Mouse (Mus musculus) MEL (cell line): ENCODE measurements around the gene Fkbp10. TPM values are rescaled to one million over a fixed set of nuclear protein-coding genes. Genes with fewer than 3 reads are reported as not detected.

ENCODE experiments used
- DNase-seq: peaks from one replicate; pipeline ENCODE4 v3.0.0; 2011; ENCODE audit warnings: low read depth, low spot score
- H3K27ac ChIP-seq: 2 replicates; pipeline ENCODE4 v1.5.1; 2012; ENCODE audit warnings: low read depth, mild to moderate bottlenecking, control low read depth, low read length, moderate library complexity; ENCODE audit not compliant: control insufficient read depth
- H3K27me3 ChIP-seq, 2 experiments: fragments of 150-350 bp in 1 of 2; sonication (generic) in 1 of 2; 2 replicates each; pipeline ENCODE4 v1.6.1; 2012; ENCODE audit warnings: low read length in 2 of 2, mild to moderate bottlenecking in 2 of 2, improper control_type of control experiment in 1 of 2, moderate library complexity in 1 of 2; ENCODE audit not compliant: insufficient read depth in 2 of 2, control insufficient read depth in 1 of 2
- H3K36me3 ChIP-seq, 2 experiments: 2 replicates each; pipeline ENCODE4 v1.6.1; 2012 to 2014; ENCODE audit warnings: low read length in 2 of 2, improper control_type of control experiment in 1 of 2, inconsistent platforms in 1 of 2, mild to moderate bottlenecking in 1 of 2; ENCODE audit not compliant: insufficient read depth in 2 of 2, control insufficient read depth in 1 of 2
- H3K4me1 ChIP-seq, 2 experiments: fragments of 150-350 bp in 1 of 2; sonication (generic) in 1 of 2; 2 replicates each; pipeline ENCODE4 v1.6.1; 2012; ENCODE audit warnings: low read length in 2 of 2, improper control_type of control experiment in 1 of 2, mild to moderate bottlenecking in 1 of 2; ENCODE audit not compliant: insufficient read depth in 2 of 2, control insufficient read depth in 1 of 2
- H3K4me3 ChIP-seq, 2 experiments: fragments of 150-350 bp in 1 of 2; sonication (generic) in 1 of 2; 2 replicates each; pipeline ENCODE4 v1.5.1; 2012; ENCODE audit warnings: low read depth in 2 of 2, low read length in 2 of 2, mild to moderate bottlenecking in 2 of 2, moderate library complexity in 2 of 2, control low read depth in 1 of 2, improper control_type of control experiment in 1 of 2; ENCODE audit not compliant: control insufficient read depth in 1 of 2, insufficient read depth in 1 of 2
- H3K79me2 ChIP-seq: 2 replicates; pipeline ENCODE4 v1.6.1; 2012; ENCODE audit warnings: mild to moderate bottlenecking, low read length, moderate library complexity; ENCODE audit not compliant: control insufficient read depth, poor library complexity, insufficient read depth
- H3K9ac ChIP-seq: 2 replicates; pipeline ENCODE4 v1.6.1; 2012; ENCODE audit warnings: low read depth, mild to moderate bottlenecking, control low read depth, low read length, moderate library complexity; ENCODE audit not compliant: control insufficient read depth, poor library complexity, severe bottlenecking
- H3K9me3 ChIP-seq: fragments of 150-350 bp; sonication (generic); replicated peaks from 2 replicates; pipeline ENCODE4 v1.6.1; 2012; ENCODE audit warnings: mild to moderate bottlenecking, low read length, improper control_type of control experiment, moderate library complexity; ENCODE audit not compliant: insufficient read depth
- BHLHE40 ChIP-seq: IDR thresholded peaks from 2 replicates; pipeline ENCODE4 v1.6.1; 2012; ENCODE audit warnings: low read depth, mild to moderate bottlenecking, inconsistent platforms, low read length, improper control_type of control experiment, borderline replicate concordance
- CHD1 ChIP-seq: IDR thresholded peaks from 2 replicates; pipeline ENCODE4 v1.6.1; 2012; ENCODE audit warnings: low read depth, mild to moderate bottlenecking, inconsistent platforms, low read length, improper control_type of control experiment
- CHD2 ChIP-seq: IDR thresholded peaks from 2 replicates; pipeline ENCODE4 v1.6.1; 2011; ENCODE audit warnings: low read length, improper control_type of control experiment
- CTCF ChIP-seq, 3 experiments: IDR thresholded peaks in 2 of 3; conservative IDR thresholded peaks in 1 of 3; 2 replicates each; pipeline ENCODE4 v1.5.1; 2011 to 2012; ENCODE audit warnings: low read length in 3 of 3, low read depth in 2 of 3, mild to moderate bottlenecking in 2 of 3, improper control_type of control experiment in 1 of 3, inconsistent platforms in 1 of 3, mixed read lengths in 1 of 3, moderate library complexity in 1 of 3; ENCODE audit not compliant: control insufficient read depth in 1 of 3, insufficient read depth in 1 of 3, poor library complexity in 1 of 3, severe bottlenecking in 1 of 3
- E2F4 ChIP-seq: IDR thresholded peaks from 2 replicates; pipeline ENCODE4 v1.6.1; 2011; ENCODE audit warnings: low read depth, low read length, improper control_type of control experiment, borderline replicate concordance
- ELF1 ChIP-seq: IDR thresholded peaks from 2 replicates; pipeline ENCODE4 v1.6.1; 2014; ENCODE audit warnings: low read depth, mild to moderate bottlenecking, inconsistent platforms, low read length, improper control_type of control experiment, moderate library complexity
- ETS1 ChIP-seq: IDR thresholded peaks from 2 replicates; pipeline ENCODE4 v1.6.1; 2012; ENCODE audit warnings: low read depth, mild to moderate bottlenecking, inconsistent platforms, low read length, improper control_type of control experiment, moderate library complexity
- GATA1 ChIP-seq: IDR thresholded peaks from 2 replicates; pipeline ENCODE4 v1.6.1; 2011; ENCODE audit warnings: low read depth, low read length, improper control_type of control experiment
- JUND ChIP-seq: IDR thresholded peaks from 2 replicates; pipeline ENCODE4 v1.6.1; 2011; ENCODE audit warnings: low read depth, mild to moderate bottlenecking, improper control_type of control experiment, low read length
- MAFK ChIP-seq: IDR thresholded peaks from 2 replicates; pipeline ENCODE4 v1.6.1; 2011; ENCODE audit warnings: low read depth, mild to moderate bottlenecking, low read length, improper control_type of control experiment, borderline replicate concordance
- MAZ ChIP-seq: IDR thresholded peaks from 2 replicates; pipeline ENCODE4 v1.6.1; 2012; ENCODE audit warnings: low read depth, mild to moderate bottlenecking, inconsistent platforms, low read length, improper control_type of control experiment
- MEF2A ChIP-seq: IDR thresholded peaks from 2 replicates; pipeline ENCODE4 v1.6.1; 2014; ENCODE audit warnings: low read depth, mild to moderate bottlenecking, inconsistent platforms, low read length, improper control_type of control experiment; ENCODE audit not compliant: poor library complexity, insufficient replicate concordance, severe bottlenecking; ENCODE audit errors: extremely low read depth
- MXI1 ChIP-seq: IDR thresholded peaks from 2 replicates; pipeline ENCODE4 v1.6.1; 2011; ENCODE audit warnings: mild to moderate bottlenecking, low read depth, low read length, improper control_type of control experiment
- MYC ChIP-seq: IDR thresholded peaks from 2 replicates; pipeline ENCODE4 v1.6.1; 2011; ENCODE audit warnings: low read depth, mild to moderate bottlenecking, low read length, improper control_type of control experiment, moderate library complexity
- POLR2A ChIP-seq, 2 experiments: IDR thresholded peaks; 2 replicates each; pipeline ENCODE4 v1.6.1; 2011 to 2012; ENCODE audit warnings: low read length in 2 of 2, mild to moderate bottlenecking in 2 of 2, control low read depth in 1 of 2, improper control_type of control experiment in 1 of 2, low read depth in 1 of 2, moderate library complexity in 1 of 2; ENCODE audit not compliant: control insufficient read depth in 1 of 2, insufficient read depth in 1 of 2, poor library complexity in 1 of 2
- POLR2AphosphoS2 ChIP-seq: IDR thresholded peaks from 2 replicates; pipeline ENCODE4 v1.6.1; 2011; ENCODE audit warnings: low read length, improper control_type of control experiment
- RAD21 ChIP-seq: IDR thresholded peaks from 2 replicates; pipeline ENCODE4 v1.6.1; 2011; ENCODE audit warnings: mild to moderate bottlenecking, low read depth, low read length, improper control_type of control experiment
- RCOR1 ChIP-seq: IDR thresholded peaks from 2 replicates; pipeline ENCODE4 v1.6.1; 2012; ENCODE audit warnings: low read depth, mild to moderate bottlenecking, inconsistent platforms, low read length, improper control_type of control experiment
- SIN3A ChIP-seq: IDR thresholded peaks from 2 replicates; pipeline ENCODE4 v1.6.1; 2012; ENCODE audit warnings: low read length, improper control_type of control experiment, inconsistent platforms
- TAL1 ChIP-seq: IDR thresholded peaks from 2 replicates; pipeline ENCODE4 v1.6.1; 2012; ENCODE audit warnings: mild to moderate bottlenecking, inconsistent platforms, low read length, moderate library complexity, mixed read lengths
- TBP ChIP-seq: IDR thresholded peaks from 2 replicates; pipeline ENCODE4 v1.8.0; 2011; ENCODE audit warnings: low read depth, low read length, improper control_type of control experiment
- TCF12 ChIP-seq: IDR thresholded peaks from 2 replicates; pipeline ENCODE4 v1.6.1; 2014; ENCODE audit warnings: low read depth, mild to moderate bottlenecking, inconsistent platforms, low read length, improper control_type of control experiment, moderate library complexity
- USF1 ChIP-seq: IDR thresholded peaks from 2 replicates; pipeline ENCODE4 v1.6.1; 2014; ENCODE audit warnings: low read depth, mild to moderate bottlenecking, inconsistent platforms, low read length, improper control_type of control experiment, moderate library complexity
- USF2 ChIP-seq, 2 experiments: IDR thresholded peaks; 2 replicates each; pipeline ENCODE4 v1.6.1; 2011 to 2012; ENCODE audit warnings: improper control_type of control experiment in 2 of 2, low read length in 2 of 2, borderline replicate concordance in 1 of 2, inconsistent platforms in 1 of 2, low read depth in 1 of 2, mild to moderate bottlenecking in 1 of 2; ENCODE audit not compliant: insufficient read depth in 1 of 2
- ZC3H11A ChIP-seq: IDR thresholded peaks from 2 replicates; pipeline ENCODE4 v1.6.1; 2012; ENCODE audit warnings: low read depth, mild to moderate bottlenecking, inconsistent platforms, low read length, improper control_type of control experiment
- ZKSCAN1 ChIP-seq: IDR thresholded peaks from 2 replicates; pipeline ENCODE4 v1.6.1; 2012; ENCODE audit warnings: low read depth, mild to moderate bottlenecking, inconsistent platforms, low read length, improper control_type of control experiment, moderate library complexity
- ZMIZ1 ChIP-seq: IDR thresholded peaks from 2 replicates; pipeline ENCODE4 v1.6.1; 2012; ENCODE audit warnings: low read depth, mild to moderate bottlenecking, inconsistent platforms, low read length, improper control_type of control experiment, moderate library complexity
- ZNF384 ChIP-seq: IDR thresholded peaks from 2 replicates; pipeline ENCODE4 v1.6.1; 2012; ENCODE audit warnings: low read depth, mild to moderate bottlenecking, inconsistent platforms, low read length, improper control_type of control experiment
- polyA plus RNA-seq, 2 experiments: library from polyadenylated mRNA; stranded (reverse) in 1 of 2; unstranded in 1 of 2; fragments of >175 nt in 1 of 2; fragments of >200 nt in 1 of 2; gene quantifications; 2 replicates each; pipeline versions ENCODE4 v1.2.1 to v1.2.4; 2012; ENCODE audit warnings: low replicate concordance in 2 of 2, low read depth in 1 of 2; ENCODE audit not compliant: insufficient read length in 2 of 2, insufficient read depth in 1 of 2, missing spikeins in 1 of 2
- total RNA-seq: library from RNA; depleted of rRNA; stranded (reverse); fragments of 300-350 nt; gene quantifications from 2 replicates; pipeline ENCODE4 v1.2.3, GENCODE M21; 2012

The Fkbp10 gene
- total and polyA plus RNA-seq, 3 experiments, result 0.19 to 0.28 TPM; not detected in 1

GRCm38 (mm10) chr11:100395861-100396631, 19.5 kb upstream of the Fkbp10 start:
- no peak overlapping the region for H3K27ac ChIP-seq
- peak; percentile 15 for DNase-seq
- H3K9me3 ChIP-seq, result no peaks in the 10 kb centered on the region
- TF ChIP-seq SIN3A, result no peak
- TF ChIP-seq ZMIZ1, result no peak
- TF ChIP-seq USF1, result no peak
- TF ChIP-seq ELF1, result no peak
- no peak for TF ChIP-seq CHD2
- no peak for TF ChIP-seq BHLHE40
- TF ChIP-seq TAL1, result no peak
- no peak for TF ChIP-seq JUND
- TF ChIP-seq MEF2A, result no peak
- TF ChIP-seq TBP, result no peak
- TF ChIP-seq POLR2AphosphoS2, result no peak
- no peak for TF ChIP-seq MYC
- no peak for TF ChIP-seq MXI1
- no peak for TF ChIP-seq ZKSCAN1
- no peak for TF ChIP-seq E2F4
- TF ChIP-seq USF2 (IDR thresholded peaks at IDR 0.05; ENCODE audit: borderline replicate concordance in 1 of 2, insufficient read depth in 1 of 2, low read depth in 1 of 2, low read length in 2 of 2), result no peak
- no peak for TF ChIP-seq GATA1
- TF ChIP-seq, all 39 proteins: peak for 0
- peaks cover 7 to 56% of the 10 kb centered on the region in 2 experiments for H3K4me1 ChIP-seq
- peaks cover 0 to 27% of the 10 kb centered on the region in 2 experiments; a peak in 2 of 4 replicates for H3K36me3 ChIP-seq
- H3K79me2 ChIP-seq, result no peaks in the 10 kb centered on the region
- no peak overlapping the region for H3K4me3 ChIP-seq
- no peak overlapping the region for H3K9ac ChIP-seq
- H3K27me3 ChIP-seq, result no peaks in the 10 kb centered on the region

GRCm38 (mm10) chr11:100396886-100397599, 18.5 kb upstream of the Fkbp10 start:
- DNase-seq, result no peak
- Histone ChIP-seq H3K27me3 (no peaks in the 10 kb centered on the region), H3K4me3 (peak overlapping the region; percentile 43 to 74), H3K79me2 (no peaks in the 10 kb centered on the region), H3K9ac (peak overlapping the region; percentile 67), H3K36me3 (peaks cover 0 to 35% of the 10 kb centered on the region in 2 experiments; a peak in 2 of 4 replicates), H3K4me1 (peaks cover 16 to 66% of the 10 kb centered on the region in 2 experiments), H3K9me3 (no peaks in the 10 kb centered on the region), H3K27ac (no peak overlapping the region)
- TF ChIP-seq CTCF (IDR thresholded peaks at IDR 0.05 in 2 of 3, conservative IDR thresholded peaks at IDR 0.05 in 1 of 3; ENCODE audit: control insufficient read depth in 1 of 3, insufficient read depth in 1 of 3, low read depth in 2 of 3, low read length in 3 of 3, poor library complexity in 1 of 3, severe bottlenecking in 1 of 3), result peak in 2 of 3 experiments; percentile 20 to 53; a peak in 5 of 6 replicates
- TF ChIP-seq POLR2AphosphoS2, result no peak
- no peak for TF ChIP-seq JUND
- no peak for TF ChIP-seq GATA1
- TF ChIP-seq MAZ, result 0 out of 2 replicates have a peak, but pooled peaks have one; percentile 13
- no peak for TF ChIP-seq TAL1
- no peak for TF ChIP-seq ZC3H11A
- TF ChIP-seq RAD21, result no peak
- TF ChIP-seq ZNF384, result no peak
- no peak for TF ChIP-seq MAFK
- TF ChIP-seq ETS1, result no peak
- no peak for TF ChIP-seq MYC
- TF ChIP-seq POLR2A (IDR thresholded peaks at IDR 0.05; ENCODE audit: control insufficient read depth in 1 of 2, insufficient read depth in 1 of 2, low read depth in 1 of 2, low read length in 2 of 2, poor library complexity in 1 of 2), result no peak
- no peak for TF ChIP-seq TCF12
- no peak for TF ChIP-seq CHD1
- 0 out of 2 replicates have a peak, but pooled peaks have one; percentile 7 for TF ChIP-seq RCOR1
